Mouse (Mus musculus): ENCODE results near the gene Cox19.

Cox19 gene

DNA sequence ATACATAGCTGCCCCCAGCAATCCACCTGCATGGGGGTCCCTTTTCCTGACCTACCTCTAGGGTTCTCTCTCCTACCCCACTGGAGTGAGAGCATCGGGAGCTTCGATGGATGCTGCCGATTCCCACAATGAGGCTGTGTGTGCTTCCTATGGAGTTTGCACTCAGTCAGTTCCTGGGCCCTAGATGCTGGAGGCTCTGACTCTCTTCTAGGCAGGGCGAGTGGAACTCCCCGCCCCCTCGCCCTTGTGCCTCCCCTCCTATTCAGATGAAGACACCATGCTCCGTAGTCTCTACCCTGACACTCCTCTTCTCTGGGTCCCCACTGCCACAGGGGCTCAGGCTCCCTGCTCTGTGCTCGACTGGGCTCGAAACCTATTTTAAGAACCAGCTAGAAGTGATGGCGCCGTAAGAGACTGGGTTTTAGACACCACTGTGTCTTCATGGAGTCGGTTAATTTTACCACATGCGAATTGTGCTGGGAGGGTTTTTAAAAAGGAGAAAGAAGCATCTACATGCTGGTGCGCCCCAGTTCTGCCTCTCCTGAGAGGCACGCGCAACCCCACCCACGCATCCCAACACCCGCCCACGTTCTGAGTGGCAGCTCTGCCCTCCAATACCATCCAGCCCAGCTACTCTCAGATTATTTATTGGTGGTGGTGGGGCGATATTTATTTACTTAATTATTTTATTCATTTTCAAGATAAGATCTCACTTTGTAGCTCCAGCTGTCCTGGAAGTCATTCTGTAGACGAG, 33.3 kb downstream of the Cox19 start:
- Histone ChIP-seq H3K27me3 (ENCODE audit: control insufficient read depth, insufficient read depth, low read length, poor library complexity, severe bottlenecking) (no peaks in the 10 kb centered on the region), H3K36me3 (ENCODE audit: control insufficient read depth, insufficient read depth, low read length, poor library complexity, severe bottlenecking) (no peaks in the 10 kb centered on the region)
- DNase-seq (ENCODE audit: low read depth, low spot score) = no peak

DNA sequence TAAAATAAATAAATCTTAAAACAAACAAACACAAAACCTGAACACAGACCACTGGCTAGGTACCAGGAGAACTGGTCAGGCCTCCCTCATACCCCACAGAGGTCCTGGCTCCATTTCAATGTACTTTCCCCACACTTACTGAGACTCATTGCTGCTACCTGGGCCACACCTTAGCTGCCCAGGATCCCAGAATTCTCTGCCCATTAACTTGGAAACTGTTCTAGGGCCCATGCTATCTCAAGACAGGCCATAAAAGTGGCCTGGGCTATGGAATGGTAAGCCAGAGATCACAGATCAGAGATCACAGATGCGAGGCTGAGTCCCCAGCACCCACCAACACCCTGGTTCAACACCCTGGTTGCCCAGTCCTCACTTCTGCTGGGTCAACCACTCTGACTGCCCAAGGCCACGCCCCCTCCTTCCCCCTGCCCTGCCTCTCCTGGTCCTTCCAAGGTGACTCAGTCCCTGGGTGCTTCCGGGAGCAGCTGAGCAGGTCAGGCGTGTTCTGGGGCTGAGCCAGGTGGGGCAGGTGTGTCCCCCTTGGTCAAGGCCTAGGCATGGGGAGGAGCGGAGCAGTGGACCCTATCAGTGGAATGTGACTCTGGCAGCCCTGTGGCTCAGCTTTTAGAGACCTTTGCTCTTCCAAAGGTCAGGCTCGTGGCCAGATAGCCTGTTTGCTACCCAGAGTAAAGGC, 34.1 kb downstream of the Cox19 start:
- no peak for DNase-seq (ENCODE audit: low read depth, low spot score)
- Histone ChIP-seq H3K27me3 (ENCODE audit: control insufficient read depth, insufficient read depth, low read length, poor library complexity, severe bottlenecking) (no peaks in the 10 kb centered on the region), H3K36me3 (ENCODE audit: control insufficient read depth, insufficient read depth, low read length, poor library complexity, severe bottlenecking) (no peaks in the 10 kb centered on the region)

DNA sequence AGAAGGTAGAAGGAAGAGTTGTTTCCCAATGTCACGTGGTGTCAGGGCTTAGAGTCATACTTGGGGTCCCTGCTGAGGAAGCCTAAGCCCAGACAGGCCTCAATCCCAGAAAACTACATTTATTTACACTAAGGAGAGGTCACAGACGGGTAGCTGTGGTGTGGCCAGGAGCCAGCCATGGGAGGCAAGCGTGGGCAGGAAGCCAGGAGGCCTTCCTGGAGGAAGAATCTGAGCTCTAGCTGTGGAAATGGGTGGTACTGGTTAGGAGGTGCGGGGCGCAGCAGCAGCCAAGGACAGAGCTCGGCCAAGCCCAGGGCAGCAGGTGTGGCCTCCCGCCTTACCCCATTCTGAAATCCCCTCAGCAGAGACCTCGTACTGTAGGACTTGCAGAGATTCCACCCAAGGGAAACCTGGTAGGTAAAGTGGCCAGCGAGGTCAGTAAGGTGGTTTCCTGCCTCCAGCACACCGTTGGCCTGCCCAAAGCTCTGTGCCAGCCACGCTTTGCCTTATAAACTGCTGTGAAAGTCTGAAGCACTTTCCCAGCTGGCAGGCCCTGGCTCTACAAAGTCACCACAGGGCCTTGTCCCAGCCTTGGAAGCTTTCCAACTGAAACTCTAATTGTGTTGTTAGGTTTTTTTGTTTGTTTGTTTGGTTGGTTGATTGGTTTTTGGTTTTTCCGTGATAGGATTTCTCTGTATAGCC, 36.1 kb downstream of the Cox19 start:
- no peaks in the 10 kb centered on the region for H3K27me3 ChIP-seq (ENCODE audit: control insufficient read depth, insufficient read depth, low read length, poor library complexity, severe bottlenecking)
- no peak for DNase-seq (ENCODE audit: low read depth, low spot score)
- no peaks in the 10 kb centered on the region for H3K36me3 ChIP-seq (ENCODE audit: control insufficient read depth, insufficient read depth, low read length, poor library complexity, severe bottlenecking)

DNA sequence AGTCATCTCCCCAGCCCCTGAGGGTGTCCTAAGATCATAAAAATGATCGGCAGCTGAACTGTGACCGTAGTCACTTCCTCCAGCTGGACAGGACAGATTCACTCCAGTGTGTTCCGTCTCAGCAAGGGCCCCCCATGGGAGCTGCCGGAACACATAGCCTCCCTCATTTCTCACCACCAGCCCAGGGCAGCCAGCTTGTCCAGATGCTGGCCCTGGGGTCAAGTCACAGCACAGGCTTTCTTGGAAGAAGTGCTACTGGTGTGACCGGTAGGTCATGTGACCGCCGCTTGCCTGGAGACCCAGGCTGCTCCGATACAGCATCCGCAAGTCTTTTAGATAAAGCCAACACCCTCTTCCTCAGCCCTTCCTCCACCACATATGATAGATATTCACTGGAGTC, 37.7 kb downstream of the Cox19 start:
- DNase-seq (ENCODE audit: low read depth, low spot score) = no peak
- Histone ChIP-seq H3K36me3 (ENCODE audit: control insufficient read depth, insufficient read depth, low read length, poor library complexity, severe bottlenecking) (no peaks in the 10 kb centered on the region), H3K27me3 (ENCODE audit: control insufficient read depth, insufficient read depth, low read length, poor library complexity, severe bottlenecking) (no peaks in the 10 kb centered on the region)

DNA sequence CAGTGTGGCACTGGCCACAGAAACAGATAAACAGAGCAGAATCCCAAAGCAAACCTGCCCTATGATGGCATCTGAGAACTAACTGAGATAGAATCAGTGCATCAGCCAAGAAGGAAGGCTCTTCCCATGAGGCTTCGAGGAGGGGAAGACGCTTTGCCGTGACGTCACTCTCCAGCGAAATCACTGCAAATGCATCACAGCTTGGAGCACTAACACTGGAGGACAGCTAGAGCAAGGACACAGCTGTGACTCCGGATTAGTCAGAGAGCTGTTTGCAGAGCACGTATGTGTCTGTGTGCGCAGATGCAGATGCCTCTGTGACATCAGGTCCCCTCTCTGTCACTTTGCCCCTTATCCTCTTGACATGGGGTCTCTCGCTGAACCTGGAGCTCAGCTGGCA, 39.4 kb downstream of the Cox19 start:
- H3K27me3 ChIP-seq (ENCODE audit: control insufficient read depth, insufficient read depth, low read length, poor library complexity, severe bottlenecking) = no peaks in the 10 kb centered on the region
- no peak for DNase-seq (ENCODE audit: low read depth, low spot score)
- no peaks in the 10 kb centered on the region for H3K36me3 ChIP-seq (ENCODE audit: control insufficient read depth, insufficient read depth, low read length, poor library complexity, severe bottlenecking)

DNA sequence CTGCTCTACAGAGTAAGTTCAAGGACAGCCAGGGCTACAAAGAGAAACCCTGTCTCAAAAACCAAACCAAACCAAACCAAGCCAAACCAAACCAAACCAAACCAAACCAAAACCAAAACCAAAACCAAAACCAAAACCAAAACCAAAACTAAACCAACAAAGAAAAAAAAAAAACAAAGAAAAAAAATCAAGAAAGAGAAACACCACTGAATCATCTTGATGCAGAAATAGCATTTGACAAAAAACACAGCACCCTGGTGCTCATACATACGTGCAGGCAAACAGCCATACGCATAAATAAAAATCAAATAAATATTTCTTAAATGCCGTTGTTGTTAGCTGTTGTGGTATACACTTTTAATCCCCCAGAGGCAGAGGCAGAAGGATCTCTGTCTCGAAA, 40.7 kb downstream of the Cox19 start:
- DNase-seq (ENCODE audit: low read depth, low spot score) = no peak
- Histone ChIP-seq H3K27me3 (ENCODE audit: control insufficient read depth, insufficient read depth, low read length, poor library complexity, severe bottlenecking) (no peaks in the 10 kb centered on the region), H3K36me3 (ENCODE audit: control insufficient read depth, insufficient read depth, low read length, poor library complexity, severe bottlenecking) (no peaks in the 10 kb centered on the region)

DNA sequence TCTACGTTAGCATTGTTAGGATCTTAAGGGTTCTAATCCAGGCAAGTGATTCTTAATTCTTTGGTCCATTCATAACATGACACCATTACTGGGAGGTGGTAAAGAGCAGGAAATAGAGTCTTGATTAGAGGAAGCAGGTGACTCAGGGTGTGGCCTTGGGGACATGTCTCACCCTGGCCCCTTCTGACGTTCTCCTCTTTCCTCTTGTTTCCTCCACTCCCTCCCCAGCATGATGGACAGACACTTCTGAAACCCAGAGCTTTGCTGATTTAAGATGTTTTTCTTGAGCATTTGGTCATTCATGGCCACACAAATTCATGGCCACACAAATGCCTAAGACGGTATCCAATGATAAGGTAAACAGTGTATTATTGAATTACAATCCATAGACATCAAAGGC, 41.3 kb downstream of the Cox19 start:
- Histone ChIP-seq H3K36me3 (ENCODE audit: control insufficient read depth, insufficient read depth, low read length, poor library complexity, severe bottlenecking) (no peaks in the 10 kb centered on the region), H3K27me3 (ENCODE audit: control insufficient read depth, insufficient read depth, low read length, poor library complexity, severe bottlenecking) (no peaks in the 10 kb centered on the region)
- DNase-seq (ENCODE audit: low read depth, low spot score) = peak; percentile 48

DNA sequence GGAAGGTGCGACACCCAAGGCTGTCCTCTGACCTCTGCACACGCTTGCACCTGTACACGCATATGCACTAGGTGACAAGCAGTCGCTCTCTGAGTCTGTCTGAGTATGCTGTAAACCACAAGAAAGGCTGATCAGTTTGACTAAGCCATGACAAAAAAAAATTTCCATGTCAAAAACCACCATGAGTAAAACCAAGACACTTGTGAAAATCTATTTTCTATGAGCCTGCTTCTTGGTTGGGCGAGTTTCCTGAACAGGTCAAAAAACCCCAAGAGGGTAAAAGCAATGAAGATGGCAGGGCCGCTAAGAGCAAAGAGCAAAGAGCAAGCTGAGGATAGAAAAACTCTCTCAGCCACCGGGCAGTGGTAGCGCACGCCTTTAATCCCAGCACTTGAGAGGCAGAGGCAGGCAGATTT, 47.6 kb downstream of the Cox19 start:
- peak; percentile 71 for DNase-seq (ENCODE audit: low read depth, low spot score)
- no peaks in the 10 kb centered on the region for H3K36me3 ChIP-seq (ENCODE audit: control insufficient read depth, insufficient read depth, low read length, poor library complexity, severe bottlenecking)
- no peaks in the 10 kb centered on the region for H3K27me3 ChIP-seq (ENCODE audit: control insufficient read depth, insufficient read depth, low read length, poor library complexity, severe bottlenecking)

DNA sequence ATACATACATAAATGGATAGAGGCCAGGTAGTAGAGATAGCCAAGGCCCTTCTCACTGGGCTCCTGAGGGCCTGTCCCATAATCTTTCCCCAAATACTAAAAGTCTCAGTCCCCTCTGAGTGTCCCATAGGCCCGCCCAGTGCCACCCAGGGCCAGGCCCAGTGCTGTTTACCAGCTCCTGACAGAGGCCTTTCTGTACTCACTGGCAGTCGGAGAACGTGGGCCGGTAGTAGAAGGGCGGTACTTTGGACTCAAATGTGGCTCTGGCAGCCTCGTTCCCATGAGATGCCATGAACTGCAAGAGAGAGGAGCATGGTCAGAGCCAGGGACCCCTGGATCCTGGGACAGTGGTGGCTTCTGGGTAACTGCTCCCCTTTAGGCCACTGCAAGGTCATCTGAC, 49.1 kb downstream of the Cox19 start:
- Histone ChIP-seq H3K27me3 (ENCODE audit: control insufficient read depth, insufficient read depth, low read length, poor library complexity, severe bottlenecking) (no peaks in the 10 kb centered on the region), H3K36me3 (ENCODE audit: control insufficient read depth, insufficient read depth, low read length, poor library complexity, severe bottlenecking) (no peaks in the 10 kb centered on the region)
- no peak for DNase-seq (ENCODE audit: low read depth, low spot score)

DNA sequence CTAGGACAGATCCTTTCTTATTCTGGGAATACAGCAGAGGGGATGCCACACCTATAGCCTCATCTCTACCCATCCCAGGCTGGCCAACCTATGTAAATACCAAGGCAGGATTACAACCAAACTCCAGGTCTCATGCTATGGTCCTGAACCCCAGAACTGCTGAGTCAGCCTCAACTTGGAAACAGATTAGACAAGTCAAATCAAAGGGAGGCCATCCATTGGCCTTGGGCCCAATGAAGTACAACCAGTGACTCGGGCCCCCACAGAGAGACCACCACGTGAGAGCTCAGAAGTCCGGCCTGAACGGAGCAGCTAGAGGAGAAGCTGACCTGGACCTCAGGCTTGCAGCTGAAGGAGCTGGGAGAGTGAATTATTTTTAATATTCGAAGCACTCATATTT, 53.5 kb downstream of the Cox19 start:
- no peak for DNase-seq (ENCODE audit: low read depth, low spot score)
- no peaks in the 10 kb centered on the region; the same call in 1 of the 2 replicates for H3K36me3 ChIP-seq (ENCODE audit: control insufficient read depth, insufficient read depth, low read length, poor library complexity, severe bottlenecking)
- no peaks in the 10 kb centered on the region for H3K27me3 ChIP-seq (ENCODE audit: control insufficient read depth, insufficient read depth, low read length, poor library complexity, severe bottlenecking)

DNA sequence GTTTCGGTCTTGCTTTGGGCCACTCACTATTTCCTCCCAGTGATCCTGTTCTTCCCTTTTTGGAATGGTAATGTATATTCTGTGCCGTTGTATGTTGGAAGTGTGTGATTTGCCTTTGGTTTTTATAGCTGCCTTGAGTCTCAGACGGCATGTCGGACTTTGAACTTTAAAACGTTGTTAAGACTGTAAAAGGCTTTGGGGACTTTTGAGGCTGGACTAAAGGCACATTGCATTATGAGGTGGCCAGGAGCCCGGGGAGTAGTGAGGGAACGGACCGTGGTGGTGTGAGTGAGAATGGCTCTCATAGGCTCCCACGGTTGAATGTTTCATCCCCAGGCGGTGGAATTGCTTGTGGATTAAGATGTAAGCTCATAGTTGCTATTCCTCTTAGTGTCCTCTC, 54.1 kb downstream of the Cox19 start:
- Histone ChIP-seq H3K36me3 (ENCODE audit: control insufficient read depth, insufficient read depth, low read length, poor library complexity, severe bottlenecking) (no peaks in the 10 kb centered on the region; the same call in 1 of the 2 replicates), H3K27me3 (ENCODE audit: control insufficient read depth, insufficient read depth, low read length, poor library complexity, severe bottlenecking) (no peaks in the 10 kb centered on the region)
- no peak for DNase-seq (ENCODE audit: low read depth, low spot score)

DNA sequence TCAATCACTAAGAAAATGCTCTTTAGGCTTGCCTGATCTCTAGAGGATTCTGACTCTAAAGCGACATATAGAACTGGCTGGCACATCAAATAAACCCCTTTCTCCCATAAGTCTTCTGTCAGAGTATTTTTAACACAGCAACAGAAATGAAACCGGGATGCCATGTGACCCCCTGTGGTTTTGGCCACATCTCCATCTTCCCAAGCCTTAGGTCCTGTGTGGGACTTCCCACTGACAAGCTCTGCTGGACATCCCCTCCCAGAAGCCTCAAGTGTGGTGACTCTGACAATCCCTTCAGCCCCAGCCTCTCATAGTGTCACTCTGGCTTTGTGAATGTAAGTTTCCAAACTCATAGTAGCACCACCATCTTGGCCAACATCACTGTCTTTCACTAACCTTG, 57.1 kb downstream of the Cox19 start:
- H3K27me3 ChIP-seq (ENCODE audit: control insufficient read depth, insufficient read depth, low read length, poor library complexity, severe bottlenecking) = no peaks in the 10 kb centered on the region
- H3K36me3 ChIP-seq (ENCODE audit: control insufficient read depth, insufficient read depth, low read length, poor library complexity, severe bottlenecking) = no peaks in the 10 kb centered on the region; the same call in 1 of the 2 replicates
- DNase-seq (ENCODE audit: low read depth, low spot score) = peak; percentile 50

DNA sequence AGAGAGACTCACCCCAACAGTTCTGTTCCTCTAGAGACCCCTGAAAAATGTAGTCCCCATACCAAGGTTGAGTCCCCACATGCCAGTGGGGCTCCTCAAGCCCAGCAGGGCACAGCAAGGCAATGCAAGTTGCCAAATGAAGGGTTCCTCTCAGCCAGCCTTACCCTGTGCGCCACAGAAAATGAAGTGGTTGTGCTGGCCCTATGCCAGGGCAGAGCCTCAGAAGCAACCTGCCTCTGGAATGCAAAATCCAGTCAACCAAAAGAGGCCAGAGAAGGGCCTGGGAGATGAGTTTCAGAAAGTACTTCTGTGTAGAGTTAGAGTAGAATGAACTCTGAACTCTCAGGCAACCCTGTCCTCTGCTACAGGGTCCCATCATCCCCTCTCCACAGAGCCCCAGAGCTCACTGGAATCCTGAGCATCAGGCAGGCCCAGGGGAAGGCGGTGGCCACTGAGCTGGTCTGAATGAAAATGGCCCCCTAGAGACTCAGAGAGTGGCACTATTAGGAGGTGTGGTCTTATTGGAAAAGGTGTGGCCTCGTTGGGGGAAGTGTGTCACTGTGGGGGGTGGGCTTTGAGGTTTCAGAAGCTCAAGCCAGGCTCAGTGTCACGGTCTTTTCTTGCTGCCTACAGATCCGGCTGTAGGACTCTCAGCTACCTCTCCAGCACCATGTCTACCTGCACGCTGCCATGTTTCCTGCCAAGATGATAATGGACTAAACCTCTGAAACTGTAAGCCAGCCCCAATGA, 59.2 kb downstream of the Cox19 start:
- DNase-seq (ENCODE audit: low read depth, low spot score) = no peak
- H3K27me3 ChIP-seq (ENCODE audit: control insufficient read depth, insufficient read depth, low read length, poor library complexity, severe bottlenecking) = no peaks in the 10 kb centered on the region
- H3K36me3 ChIP-seq (ENCODE audit: control insufficient read depth, insufficient read depth, low read length, poor library complexity, severe bottlenecking) = no peaks in the 10 kb centered on the region; the same call in 1 of the 2 replicates

DNA sequence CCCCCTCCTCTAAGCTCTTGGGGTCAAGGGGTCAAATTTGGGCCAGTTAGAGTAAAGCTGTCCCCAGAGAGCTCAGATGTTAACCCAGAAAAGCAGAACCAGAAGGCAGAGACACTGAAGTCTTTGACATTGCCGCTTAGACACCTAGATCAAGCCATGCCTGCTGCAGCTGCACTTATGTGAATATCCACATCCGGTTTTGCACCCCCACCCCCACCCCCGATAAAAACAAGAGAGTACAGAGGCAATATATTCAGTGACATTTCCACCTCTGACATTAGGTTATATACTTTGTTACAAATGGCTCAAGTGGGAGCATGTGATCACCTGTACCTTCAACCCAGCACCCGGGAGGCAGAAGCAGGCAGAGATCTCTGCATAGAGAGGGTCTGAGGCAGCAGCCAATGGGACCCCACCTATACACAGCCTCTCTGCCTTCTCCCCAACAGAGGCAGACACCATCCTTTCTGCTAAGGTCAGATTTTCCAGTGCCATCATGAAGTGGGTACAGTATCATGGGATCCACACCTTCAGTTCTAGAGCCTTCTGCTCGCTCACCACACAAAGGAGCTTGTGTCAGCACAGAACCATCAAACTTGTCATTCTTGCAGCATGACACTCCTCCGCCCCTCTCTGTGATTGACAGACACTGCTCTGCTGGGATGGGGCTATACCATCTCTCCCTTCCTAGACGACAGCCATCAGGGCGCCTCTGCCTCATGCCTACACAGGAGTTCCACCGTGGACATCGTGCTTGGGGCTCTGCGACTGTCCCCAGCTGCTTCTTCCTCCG, 60.6 kb downstream of the Cox19 start:
- peak; percentile 37 for DNase-seq (ENCODE audit: low read depth, low spot score)
- H3K36me3 ChIP-seq (ENCODE audit: control insufficient read depth, insufficient read depth, low read length, poor library complexity, severe bottlenecking) = no peaks in the 10 kb centered on the region; the same call in 1 of the 2 replicates
- no peaks in the 10 kb centered on the region for H3K27me3 ChIP-seq (ENCODE audit: control insufficient read depth, insufficient read depth, low read length, poor library complexity, severe bottlenecking)

Data from splenic B cell, adult 2 months (primary cell).